Mouse (Mus musculus) c-Kit-positive CD71-negative TER-119-negative erythroid progenitor cells, embryonic 14.5 days (primary cell): ENCODE measurements at regions not wholly inside any gene's neighbourhood (a gene's known extent, or its start where the extent isn't known, plus 50 kb on each side); places are given as distances from the start of the nearest gene placed in this dataset.
"Not testable (repeated sequence)": the region's sequence is repeated elsewhere in the genome, so short reads cannot be mapped to it uniquely, and the experiment has no call there.

ENCODE experiments used
- DNase-seq: peaks from one replicate; pipeline ENCODE4 v3.0.0-alpha.2; 2013; ENCODE audit warnings: low read depth

DNA sequence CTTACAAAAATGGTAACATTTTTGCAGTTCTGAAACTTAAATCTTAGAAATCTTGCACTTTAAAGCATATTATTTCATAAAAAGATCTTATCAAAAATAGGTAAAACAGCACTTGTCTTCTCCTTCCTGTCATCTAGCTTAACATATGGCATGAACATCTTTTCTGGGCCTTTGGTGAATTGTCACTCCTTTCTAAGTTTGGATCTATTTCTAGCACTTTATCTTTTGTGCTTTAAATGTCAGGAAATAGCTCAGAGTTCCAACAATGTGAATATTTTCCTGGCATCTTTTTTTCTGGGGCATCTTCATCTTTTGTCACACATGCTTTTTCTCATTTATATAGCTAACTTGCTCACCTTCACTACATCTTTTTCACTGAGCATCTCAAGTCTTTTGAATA lies 527.4 kb upstream of the Gm5150 start:
- no peak for DNase-seq

GRCm38 (mm10) chr3:16527511-16527910 lies 521.3 kb upstream of the Gm5150 start:
- DNase-seq, result not testable (repeated sequence)

DNA sequence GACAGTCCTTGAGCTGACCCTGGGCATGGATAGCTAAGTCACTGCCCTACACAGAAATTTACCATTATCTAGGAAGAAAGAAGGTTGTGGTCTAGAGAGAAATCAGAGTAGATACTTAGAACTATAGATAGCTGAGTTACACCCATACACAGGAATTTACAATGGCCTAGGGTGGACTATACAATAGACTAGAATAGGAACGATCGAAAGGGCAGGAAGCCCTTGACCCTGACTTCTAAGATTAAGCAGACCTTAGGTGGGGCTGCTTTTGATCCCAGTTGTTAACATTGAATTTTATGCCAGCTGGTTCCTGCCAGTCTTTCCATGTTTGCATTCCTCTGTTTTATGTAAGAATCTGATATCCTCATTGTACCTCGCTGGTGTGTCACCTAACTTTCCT lies 482.2 kb upstream of the Gm5150 start:
- not testable (repeated sequence) for DNase-seq

GRCm38 (mm10) chr3:16482750-16483149 lies 476.5 kb upstream of the Gm5150 start:
- no peak for DNase-seq

DNA sequence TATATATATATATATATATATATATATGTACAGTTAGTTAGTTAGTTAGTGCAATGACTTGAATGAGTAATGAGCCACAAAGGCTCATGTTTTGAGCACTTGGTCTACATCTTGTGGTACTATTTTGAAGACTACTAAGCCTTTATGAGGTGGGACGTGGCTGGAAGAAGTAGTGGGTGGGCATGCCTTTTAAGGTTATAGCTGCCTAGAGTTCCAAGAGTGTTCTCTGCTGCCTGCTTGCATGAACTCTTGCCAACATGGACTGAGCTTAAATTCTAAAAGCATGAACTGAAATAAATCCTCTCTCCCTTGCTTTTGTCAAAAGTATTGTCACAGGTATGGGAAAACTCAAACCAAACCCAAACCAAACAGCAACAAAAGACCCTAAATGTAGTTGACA lies 465.1 kb upstream of the Gm5150 start:
- no peak for DNase-seq

DNA sequence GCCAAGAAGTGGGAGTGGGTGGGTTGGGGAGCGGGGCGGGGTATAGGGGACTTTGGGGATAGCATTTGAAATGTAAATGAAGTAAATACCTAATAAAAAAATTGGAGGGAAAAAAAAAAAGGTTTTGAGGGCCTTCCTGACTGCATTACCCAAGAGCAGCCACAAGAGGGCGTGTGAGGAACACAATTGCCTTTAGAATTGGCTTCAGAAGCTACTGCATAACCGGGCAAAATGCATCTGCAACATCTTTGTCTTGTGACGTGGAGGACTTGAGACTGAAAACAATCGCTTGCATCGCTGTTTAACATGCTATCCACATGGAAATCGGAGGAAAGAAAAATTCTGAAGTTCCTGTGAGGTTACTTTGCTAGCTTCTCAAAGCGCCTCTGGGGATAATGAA lies 460.2 kb upstream of the Gm5150 start:
- DNase-seq, result peak; percentile 20

GRCm38 (mm10) chr3:16465357-16465756 lies 459.1 kb upstream of the Gm5150 start:
- DNase-seq, result no peak

- no peak for DNase-seq
Observed at GRCm38 (mm10) chr3:16464301-16464700, 458.1 kb upstream of the Gm5150 start.

DNA sequence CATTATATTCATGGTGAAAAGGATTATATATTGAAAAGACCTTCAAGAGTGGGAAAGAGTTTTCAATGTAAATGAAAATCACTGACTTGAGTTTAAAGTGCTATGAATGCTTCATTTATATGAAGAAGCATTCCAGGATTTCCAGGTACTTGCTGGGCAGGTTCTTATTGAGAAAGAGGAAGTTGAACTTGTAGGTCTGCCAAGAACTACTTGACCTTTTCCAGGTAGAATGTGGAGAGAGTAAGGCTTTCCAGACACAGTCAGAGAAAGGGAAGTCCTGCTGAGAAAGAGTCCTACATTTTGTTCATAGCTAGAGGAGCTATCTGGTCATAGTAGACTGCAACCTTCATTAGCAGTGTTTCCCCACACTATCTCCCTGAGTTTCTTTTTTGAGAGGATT lies 426.8 kb upstream of the Gm5150 start:
- no peak for DNase-seq

GRCm38 (mm10) chr3:16431819-16432115 lies 425.5 kb upstream of the Gm5150 start:
- DNase-seq, result no peak

DNA sequence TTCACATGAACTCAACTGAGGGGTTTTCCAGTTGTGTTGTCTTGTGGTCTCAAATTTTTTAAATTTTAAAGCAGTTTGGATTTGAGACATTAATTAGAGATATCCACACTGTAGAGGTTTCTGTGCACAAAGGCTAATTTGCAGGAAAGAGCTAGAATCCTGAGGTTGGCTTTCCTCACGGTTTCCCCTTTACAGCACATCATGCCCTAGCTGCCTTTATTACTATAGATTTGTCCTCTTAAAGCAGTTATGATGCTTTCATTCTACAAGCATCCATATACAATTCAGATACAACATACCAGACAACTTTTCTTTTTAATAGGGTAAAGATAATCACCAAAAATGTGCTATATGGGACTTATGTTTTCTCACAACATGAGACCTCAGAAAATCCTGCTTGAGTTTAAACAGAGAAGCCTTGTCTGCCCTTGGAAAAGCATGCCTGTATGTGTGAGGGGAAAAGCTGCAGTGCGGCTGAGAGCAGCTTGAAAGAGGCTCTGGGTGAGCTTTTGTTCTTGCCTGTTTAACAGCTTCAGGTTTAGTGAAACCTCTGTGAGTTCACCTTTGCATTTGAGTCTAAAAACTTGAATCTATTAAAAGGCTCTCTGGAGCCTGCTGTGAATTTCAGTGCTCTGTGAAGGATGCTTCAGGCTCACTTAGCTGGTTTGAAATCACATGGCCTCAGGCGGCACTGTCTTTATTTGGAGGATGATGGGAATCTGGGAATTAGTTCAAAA lies 425.0 kb upstream of the Gm5150 start:
- no peak for DNase-seq
